Mouse (Mus musculus): ENCODE measurements around the gene Arhgap1. TPM values are rescaled to one million over a fixed set of nuclear protein-coding genes. Genes with fewer than 3 reads are reported as not detected.

Gene Arhgap1
- total and polyA plus RNA-seq, 2 experiments from 2014 or later: 99.3 to 101 TPM

GRCm38 (mm10) chr2:91714921-91715320 lies 65.3 kb downstream of the Arhgap1 start:
- ATAC-seq (ENCODE audit: low FRiP score): no peak
- H3K27me3 ChIP-seq (ENCODE audit: insufficient read depth, low read length): no peaks in the 10 kb centered on the region

GRCm38 (mm10) chr2:91718276-91718675 lies 68.6 kb downstream of the Arhgap1 start:
- Histone ChIP-seq H3K27ac (ENCODE audit: low read depth, low read length) (no peak overlapping the region), H3K9ac (replicated peaks; ENCODE audit: low read length, poor library complexity, severe bottlenecking) (no peak overlapping the region), H3K27me3 (ENCODE audit: insufficient read depth, low read length) (no peaks in the 10 kb centered on the region), H3K4me1 (ENCODE audit: insufficient read depth, low read length) (no peaks in the 10 kb centered on the region), H3K36me3 (ENCODE audit: insufficient read depth, low read length) (peaks cover 10% of the 10 kb centered on the region), H3K4me3 (ENCODE audit: low read depth, low read length) (no peak overlapping the region), H3K4me2 (ENCODE audit: low read depth, low read length, poor library complexity, severe bottlenecking) (no peak overlapping the region), H3K9me3 (ENCODE audit: low read length) (no peaks in the 10 kb centered on the region)
- no peak for TF ChIP-seq CTCF (IDR thresholded peaks at IDR 0.05)
- DNase-seq (ENCODE audit: low spot score) (no peak), ATAC-seq (ENCODE audit: low FRiP score) (no peak)
- 80% methylated on average over 6 of the region's 6 CpGs for WGBS

More at GRCm38 (mm10) chr2:91714921-91715320, 65.3 kb downstream of the Arhgap1 start:
- no peak overlapping the region for H3K4me2 ChIP-seq (ENCODE audit: low read depth, low read length, poor library complexity, severe bottlenecking)
- no peaks in the 10 kb centered on the region; the same call in 1 of the 2 replicates for H3K4me1 ChIP-seq (ENCODE audit: insufficient read depth, low read length)
- H3K4me3 ChIP-seq (ENCODE audit: low read depth, low read length): no peak overlapping the region
- H3K36me3 ChIP-seq (ENCODE audit: insufficient read depth, low read length): peaks cover 7% of the 10 kb centered on the region; the same call in 1 of the 2 replicates
- no peak for TF ChIP-seq CTCF (IDR thresholded peaks at IDR 0.05)
- no peak overlapping the region for H3K9ac ChIP-seq (replicated peaks; ENCODE audit: low read length, poor library complexity, severe bottlenecking)
- H3K9me3 ChIP-seq (ENCODE audit: low read length): no peaks in the 10 kb centered on the region
- no peak for DNase-seq (ENCODE audit: low spot score)
- no peak overlapping the region for H3K27ac ChIP-seq (ENCODE audit: low read depth, low read length)
- WGBS: 46% methylated on average over 1 of the region's 1 CpGs

Other genes starting within 250 kb of the Arhgap1 start
- 146 and 158 TPM in 2 replicates for gene 1110051M20Rik, start 205.2 kb upstream of the Arhgap1 start, total RNA-seq (2014; rRNA removed)
- 171 and 172 TPM in 2 replicates for gene 1110051M20Rik, start 205.2 kb upstream of the Arhgap1 start, polyA plus RNA-seq (2015; fragmentation: Nextera tagmentation; extraction: Ambion mirVana)
- 17.1 and 19.2 TPM in 2 replicates for gene Lrp4, start 192.3 kb upstream of the Arhgap1 start, total RNA-seq (2014; rRNA removed)
- 3.4 TPM in 2 replicates for gene Lrp4, start 192.3 kb upstream of the Arhgap1 start, polyA plus RNA-seq (2015; fragmentation: Nextera tagmentation; extraction: Ambion mirVana)
- 130 and 135 TPM in 2 replicates for gene Ckap5, start 123.1 kb upstream of the Arhgap1 start, total RNA-seq (2014; rRNA removed)
- 85.8 and 101 TPM in 2 replicates for gene Ckap5, start 123.1 kb upstream of the Arhgap1 start, polyA plus RNA-seq (2015; fragmentation: Nextera tagmentation; extraction: Ambion mirVana)
- not detected in 2 replicates for gene F2, start 13.4 kb upstream of the Arhgap1 start, total RNA-seq (2014; rRNA removed)
- 0.10 and 0.16 TPM in 2 replicates for gene F2, start 13.4 kb upstream of the Arhgap1 start, polyA plus RNA-seq (2015; fragmentation: Nextera tagmentation; extraction: Ambion mirVana)
- 14.9 and 20.5 TPM in 2 replicates for gene Zfp408, start 69 bp upstream of the Arhgap1 start, total RNA-seq (2014; rRNA removed)
- 9.7 and 10.7 TPM in 2 replicates for gene Zfp408, start 69 bp upstream of the Arhgap1 start, polyA plus RNA-seq (2015; fragmentation: Nextera tagmentation; extraction: Ambion mirVana)
- 21.0 and 30.6 TPM in 2 replicates for gene Atg13, start 60.7 kb downstream of the Arhgap1 start, total RNA-seq (2014; rRNA removed)
- 30.4 and 31.5 TPM in 2 replicates for gene Atg13, start 60.7 kb downstream of the Arhgap1 start, polyA plus RNA-seq (2015; fragmentation: Nextera tagmentation; extraction: Ambion mirVana)
- gene Harbi1, start 61.0 kb downstream of the Arhgap1 start, total RNA-seq (2014; rRNA removed): 11.7 and 16.2 TPM in 2 replicates
- gene Harbi1, start 61.0 kb downstream of the Arhgap1 start, polyA plus RNA-seq (2015; fragmentation: Nextera tagmentation; extraction: Ambion mirVana): 12.3 TPM in 2 replicates
- 55.6 and 59.5 TPM in 2 replicates for gene Ambra1, start 80.3 kb downstream of the Arhgap1 start, total RNA-seq (2014; rRNA removed)
- 19.3 and 20.7 TPM in 2 replicates for gene Ambra1, start 80.3 kb downstream of the Arhgap1 start, polyA plus RNA-seq (2015; fragmentation: Nextera tagmentation; extraction: Ambion mirVana)